Mouse (Mus musculus): ENCODE results near the gene Spatc1l.

DNA sequence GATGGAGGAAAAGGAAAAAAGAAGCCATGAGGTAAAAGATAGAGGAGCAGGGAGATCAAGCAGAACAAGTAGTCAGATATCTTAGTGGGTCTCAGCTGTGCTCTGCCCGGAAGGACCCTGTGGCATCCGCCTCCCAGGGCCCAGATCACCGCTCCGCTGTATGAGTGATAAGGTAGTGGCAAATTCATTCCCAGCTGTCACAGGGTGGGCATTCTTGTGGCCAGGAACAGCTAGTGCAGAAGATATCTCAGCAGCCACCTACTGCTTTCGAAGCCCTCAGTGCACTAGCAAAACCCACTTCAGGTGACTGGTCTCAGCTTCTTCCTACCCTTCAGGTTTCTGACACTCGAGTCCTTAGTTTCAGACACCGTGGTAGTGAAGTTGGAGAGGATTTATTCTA is 50.4 kb downstream of the Spatc1l start:
- TF ChIP-seq GATA1 (IDR thresholded peaks at IDR 0.05; ENCODE audit: low read length) (no peak), TAL1 (IDR thresholded peaks at IDR 0.05; ENCODE audit: low read length) (no peak)

Data from erythroblast, embryonic 14.5 days (primary cell).